Mouse (Mus musculus) regulatory T cell (primary cell): ENCODE data around the gene Gpi1.
"Not testable (repeated sequence)": the region's sequence is repeated elsewhere in the genome, so short reads cannot be mapped to it uniquely, and the experiment has no call there.

Experiments used
- in situ Hi-C: fragments of 300-600 bp; cut with MboI, MseI; formaldehyde crosslinking; loops from one replicate; pipeline ENCODE4 v1.15.1; 2025; ENCODE audit warnings: high pct_unique_total_duplicates

Gene Gpi1

DNA sequence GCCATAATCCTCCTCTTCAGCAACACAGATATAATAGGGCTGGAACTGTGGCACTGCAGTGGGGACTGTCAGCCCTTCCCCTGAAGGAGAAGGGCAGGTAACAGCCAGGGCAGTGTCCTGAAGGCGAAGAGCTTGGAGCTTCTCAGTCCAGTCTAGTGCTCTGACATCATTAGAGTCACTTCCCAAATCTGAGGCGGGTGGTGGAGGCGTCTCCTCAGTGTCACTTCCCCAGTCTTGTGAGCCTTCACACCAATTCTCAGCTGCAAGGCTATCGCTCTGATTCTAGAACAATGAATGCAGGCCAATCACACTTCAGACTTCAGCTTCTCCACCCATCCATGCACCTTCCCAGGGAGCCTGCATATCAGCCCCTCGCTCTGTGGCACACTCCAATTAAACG, 37.3 kb downstream of the Gpi1 start:
- in situ Hi-C loops: no loop called here

- in situ Hi-C loops: no loop called here
Observed at GRCm38 (mm10) chr7:34189376-34189989, 40.7 kb downstream of the Gpi1 start.

DNA sequence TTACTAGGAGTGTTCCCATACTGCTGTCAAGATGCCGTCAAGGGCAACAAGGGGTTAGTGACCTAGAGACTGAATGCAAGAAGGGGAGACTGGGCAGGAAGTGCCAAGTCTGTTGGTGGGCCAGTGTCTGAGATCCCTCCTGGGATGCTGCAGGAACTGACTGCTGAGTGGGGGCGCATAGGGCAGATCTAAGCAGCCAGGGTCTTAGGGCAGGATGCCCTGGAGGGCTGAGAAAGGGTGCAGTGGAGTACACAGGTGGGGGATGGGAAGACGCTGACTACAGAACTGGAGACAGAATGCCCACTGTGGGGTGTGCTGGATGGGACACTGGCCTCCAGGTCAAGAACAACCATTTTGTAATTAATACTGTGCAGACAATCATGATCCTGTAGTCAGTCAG, 46.3 kb downstream of the Gpi1 start:
- in situ Hi-C loops: no loop called here

DNA sequence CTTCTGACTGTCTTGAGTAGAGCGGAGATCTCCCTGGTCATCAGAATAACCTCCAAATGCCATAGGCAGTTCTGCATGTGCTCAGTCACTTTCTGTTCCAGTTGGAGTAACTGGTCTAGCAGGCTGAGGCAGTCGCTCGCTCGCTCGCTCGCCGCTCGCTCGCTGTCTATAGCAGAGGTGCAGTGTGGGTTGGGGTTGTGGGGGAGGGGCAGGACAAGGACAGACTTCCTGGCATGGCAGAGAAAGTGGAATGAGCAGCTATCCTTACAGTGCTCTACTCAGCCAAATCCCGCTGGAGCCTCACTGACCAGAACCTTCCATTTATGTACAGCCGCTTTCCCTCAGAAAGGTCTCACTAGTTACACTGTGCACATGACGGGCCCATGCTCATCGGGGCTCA, 46.8 kb downstream of the Gpi1 start:
- in situ Hi-C loops: no loop called here

DNA sequence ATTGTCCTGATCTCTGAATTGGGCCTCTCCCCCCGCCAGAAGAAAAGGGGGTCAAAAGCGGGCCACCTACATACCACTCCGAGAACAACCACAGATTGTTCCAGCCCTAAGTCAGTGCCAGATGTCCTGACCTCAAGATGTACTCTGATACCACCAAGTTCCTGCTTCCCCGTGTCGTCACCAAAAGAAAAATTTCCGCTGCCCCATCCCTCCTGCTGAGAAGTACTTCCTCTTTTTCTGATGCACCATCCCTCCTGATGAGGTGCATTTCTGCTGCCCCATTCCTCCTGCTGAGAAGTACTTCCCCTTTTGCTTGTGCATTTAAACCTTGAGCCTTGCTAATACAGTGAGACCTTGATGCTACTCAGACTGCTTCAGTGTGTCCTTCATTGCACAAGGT, 53.9 kb downstream of the Gpi1 start:
- in situ Hi-C loops: not testable (repeated sequence)

DNA sequence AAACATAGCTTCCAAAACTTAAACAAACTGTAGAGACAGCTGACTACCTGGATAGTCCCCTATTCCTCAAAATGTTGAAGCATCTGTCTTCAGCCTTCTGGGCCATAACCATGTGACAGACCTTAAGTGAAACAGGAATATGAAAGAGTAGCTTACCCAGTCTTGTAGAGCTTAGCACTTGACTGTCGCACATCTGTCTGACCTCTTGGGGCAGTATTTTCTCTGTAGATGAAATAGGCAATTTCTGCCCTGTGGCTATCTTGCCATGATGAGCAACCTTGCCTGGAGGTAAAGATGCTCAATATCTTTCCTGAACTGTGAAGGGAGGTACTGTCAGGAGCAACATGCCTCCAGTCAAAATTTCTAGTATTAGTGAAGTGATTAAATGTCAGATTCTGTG, 57.9 kb downstream of the Gpi1 start:
- in situ Hi-C loops: no loop called here

- in situ Hi-C loops: no loop called here
Observed at GRCm38 (mm10) chr7:34169454-34169853, 60.7 kb downstream of the Gpi1 start, which contains the start of gene Uba2. Gene Uba2 (minus strand): TSS chr7:34169599.

- in situ Hi-C loops: no loop called here
Observed at GRCm38 (mm10) chr7:34168470-34169251, 61.5 kb downstream of the Gpi1 start.

GRCm38 (mm10) chr7:34167766-34168469, 62.2 kb downstream of the Gpi1 start:
- in situ Hi-C loops: no loop called here

DNA sequence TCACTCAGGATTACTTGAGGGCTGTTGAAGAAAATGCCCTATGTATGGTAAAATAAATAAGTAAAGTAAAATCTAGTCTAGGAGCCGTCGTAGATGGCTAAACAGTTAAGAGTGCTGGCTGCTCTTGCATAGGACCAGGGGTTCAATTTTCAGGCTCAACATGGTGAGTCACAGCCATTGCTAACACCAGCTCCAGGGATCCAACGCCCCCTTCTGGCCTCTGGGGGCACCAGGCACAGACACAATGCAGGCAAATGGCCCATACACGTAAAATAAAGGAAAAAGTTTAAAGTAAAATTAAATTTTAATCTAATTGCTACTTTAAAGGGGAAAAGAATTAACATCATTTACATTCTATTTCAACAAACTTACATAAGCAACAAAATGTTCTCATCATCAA, 63.3 kb downstream of the Gpi1 start:
- in situ Hi-C loops: no loop called here

GRCm38 (mm10) chr7:34165999-34166398, 64.1 kb downstream of the Gpi1 start:
- in situ Hi-C loops: no loop called here

GRCm38 (mm10) chr7:34164671-34165070, 65.5 kb downstream of the Gpi1 start:
- in situ Hi-C loops: no loop called here

DNA sequence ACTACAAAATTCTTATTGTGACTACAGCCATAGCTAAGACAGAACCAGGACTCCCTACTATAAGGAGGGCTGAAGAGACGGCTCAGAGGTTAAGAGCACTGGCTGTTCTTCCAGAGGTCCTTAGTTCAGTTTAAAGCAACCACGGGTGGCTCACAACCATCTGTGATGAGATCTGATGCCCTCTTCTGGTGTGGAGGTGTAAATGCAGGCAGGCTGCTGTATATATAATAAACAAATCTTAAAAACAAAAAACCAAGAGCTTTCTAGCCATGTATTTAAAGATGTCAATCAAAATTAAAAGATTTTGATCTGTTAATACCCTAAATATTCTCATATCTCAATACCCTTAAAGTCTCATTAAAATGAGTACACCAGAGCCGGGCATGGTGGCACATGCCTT, 71.0 kb downstream of the Gpi1 start:
- in situ Hi-C loops: loop anchor here (5.0 kb wide), 1 partner anchor 183 kb away; no protein-coding TSS in a partner anchor

DNA sequence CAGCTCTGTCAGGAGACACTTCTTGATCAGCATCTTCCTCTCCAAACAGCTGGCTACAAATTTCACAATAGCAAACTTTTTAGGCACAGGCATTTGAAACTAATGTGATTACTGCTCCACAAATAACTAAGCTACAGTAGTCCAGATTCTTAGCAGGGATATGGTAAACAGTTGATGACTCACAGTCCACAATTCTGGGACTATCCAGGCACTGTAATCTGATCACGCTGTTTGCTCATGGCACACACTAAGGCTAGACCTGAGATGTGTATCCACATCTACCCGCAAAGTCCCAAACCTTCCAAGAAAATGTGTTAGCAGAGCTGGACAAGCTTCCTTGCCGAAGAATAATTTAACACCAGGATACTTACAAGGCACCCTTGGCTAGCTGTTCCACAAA, 72.1 kb downstream of the Gpi1 start:
- in situ Hi-C loops: loop anchor here (5.0 kb wide), 1 partner anchor 184 kb away; no protein-coding TSS in a partner anchor
